Mouse (Mus musculus): ENCODE measurements around the gene Tmem259. TPM values are rescaled to one million over a fixed set of nuclear protein-coding genes. Genes with fewer than 3 reads are reported as not detected.

Gene Tmem259
- polyA plus RNA-seq, 1 experiment: not detected

- TF ChIP-seq CTCF (IDR thresholded peaks at IDR 0.05; ENCODE audit: insufficient read depth, low read depth, low read length): no peak
- no peak overlapping the region for H3K27ac ChIP-seq (ENCODE audit: insufficient read depth, low read depth, low read length)
- H3K4me1 ChIP-seq (ENCODE audit: control insufficient read depth, insufficient read depth, low read length): peaks cover 16% of the 10 kb centered on the region
- H3K4me3 ChIP-seq (ENCODE audit: insufficient read depth, low read depth, low read length): no peak overlapping the region
- 63% methylated on average over 16 of the region's 16 CpGs for WGBS
Measured at GRCm38 (mm10) chr10:79994397-79995115, 10.4 kb upstream of the Tmem259 start.

GRCm38 (mm10) chr10:79991548-79991947, 7.4 kb upstream of the Tmem259 start:
- TF ChIP-seq POLR2A (IDR thresholded peaks at IDR 0.05; ENCODE audit: insufficient read depth, low read depth, low read length) (no peak), CTCF (IDR thresholded peaks at IDR 0.05; ENCODE audit: insufficient read depth, low read depth, low read length) (no peak)
- Histone ChIP-seq H3K4me1 (ENCODE audit: control insufficient read depth, insufficient read depth, low read length) (peaks cover 19% of the 10 kb centered on the region), H3K4me3 (ENCODE audit: insufficient read depth, low read depth, low read length) (no peak overlapping the region), H3K27ac (ENCODE audit: insufficient read depth, low read depth, low read length) (no peak overlapping the region)
- WGBS: 93% methylated on average over 6 of the region's 6 CpGs

- no peak for TF ChIP-seq CTCF (IDR thresholded peaks at IDR 0.05; ENCODE audit: insufficient read depth, low read depth, low read length)
- TF ChIP-seq POLR2A (IDR thresholded peaks at IDR 0.05; ENCODE audit: insufficient read depth, low read depth, low read length): no peak
- WGBS: 59% methylated on average over 12 of the region's 12 CpGs
- Histone ChIP-seq H3K4me1 (ENCODE audit: control insufficient read depth, insufficient read depth, low read length) (peaks cover 21% of the 10 kb centered on the region), H3K27ac (ENCODE audit: insufficient read depth, low read depth, low read length) (no peak overlapping the region), H3K4me3 (ENCODE audit: insufficient read depth, low read depth, low read length) (no peak overlapping the region)
Measured at GRCm38 (mm10) chr10:79991099-79991498, 7.0 kb upstream of the Tmem259 start.

- WGBS: 28% methylated on average over 15 of the region's 15 CpGs
- no peak overlapping the region for H3K27ac ChIP-seq (ENCODE audit: insufficient read depth, low read depth, low read length)
- H3K4me3 ChIP-seq (ENCODE audit: insufficient read depth, low read depth, low read length): no peak overlapping the region
- peaks cover 20% of the 10 kb centered on the region for H3K4me1 ChIP-seq (ENCODE audit: control insufficient read depth, insufficient read depth, low read length)
- no peak for TF ChIP-seq POLR2A (IDR thresholded peaks at IDR 0.05; ENCODE audit: insufficient read depth, low read depth, low read length)
Measured at GRCm38 (mm10) chr10:79989870-79990269, 5.7 kb upstream of the Tmem259 start.

GRCm38 (mm10) chr10:79989272-79989786, 5.2 kb upstream of the Tmem259 start:
- Histone ChIP-seq H3K27ac (ENCODE audit: insufficient read depth, low read depth, low read length) (no peak overlapping the region), H3K4me3 (ENCODE audit: insufficient read depth, low read depth, low read length) (peak overlapping the region; percentile 38; the same call in 1 of the 2 replicates), H3K4me1 (ENCODE audit: control insufficient read depth, insufficient read depth, low read length) (peaks cover 20% of the 10 kb centered on the region)
- 39% methylated on average over 8 of the region's 8 CpGs for WGBS
- TF ChIP-seq POLR2A (IDR thresholded peaks at IDR 0.05; ENCODE audit: insufficient read depth, low read depth, low read length): no peak
- no peak for TF ChIP-seq CTCF (IDR thresholded peaks at IDR 0.05; ENCODE audit: insufficient read depth, low read depth, low read length)

- H3K27ac ChIP-seq (ENCODE audit: insufficient read depth, low read depth, low read length): no peak within 1 kb of the TSS
- H3K4me3 ChIP-seq (ENCODE audit: insufficient read depth, low read depth, low read length): peak within 1 kb of the TSS; percentile 38
- TF ChIP-seq POLR2A (IDR thresholded peaks at IDR 0.05; ENCODE audit: insufficient read depth, low read depth, low read length) (no peak), CTCF (IDR thresholded peaks at IDR 0.05; ENCODE audit: insufficient read depth, low read depth, low read length) (no peak)
- 2% methylated on average over 59 of the region's 59 CpGs for WGBS
- H3K4me1 ChIP-seq (ENCODE audit: control insufficient read depth, insufficient read depth, low read length): peaks cover 20% of the 10 kb centered on the region
Measured at GRCm38 (mm10) chr10:79988506-79989271, 4.6 kb upstream of the Tmem259 start, which contains the start of gene Cnn2. Cnn2 (plus strand) TSS chr10:79988584.

- WGBS: 19% methylated on average over 27 of the region's 27 CpGs
- Histone ChIP-seq H3K4me1 (ENCODE audit: control insufficient read depth, insufficient read depth, low read length) (peaks cover 27% of the 10 kb centered on the region), H3K4me3 (ENCODE audit: insufficient read depth, low read depth, low read length) (peak overlapping the region; percentile 38), H3K27ac (ENCODE audit: insufficient read depth, low read depth, low read length) (no peak overlapping the region)
- no peak for TF ChIP-seq POLR2A (IDR thresholded peaks at IDR 0.05; ENCODE audit: insufficient read depth, low read depth, low read length)
- TF ChIP-seq CTCF (IDR thresholded peaks at IDR 0.05; ENCODE audit: insufficient read depth, low read depth, low read length): no peak
Measured at GRCm38 (mm10) chr10:79987771-79988505, 3.8 kb upstream of the Tmem259 start.

GRCm38 (mm10) chr10:79986963-79987362, 2.8 kb upstream of the Tmem259 start:
- peak; percentile 90 for TF ChIP-seq CTCF (IDR thresholded peaks at IDR 0.05; ENCODE audit: insufficient read depth, low read depth, low read length)
- TF ChIP-seq POLR2A (IDR thresholded peaks at IDR 0.05; ENCODE audit: insufficient read depth, low read depth, low read length): no peak
- 5% methylated on average over 11 of the region's 11 CpGs for WGBS
- Histone ChIP-seq H3K4me3 (ENCODE audit: insufficient read depth, low read depth, low read length) (no peak overlapping the region), H3K27ac (ENCODE audit: insufficient read depth, low read depth, low read length) (no peak overlapping the region), H3K4me1 (ENCODE audit: control insufficient read depth, insufficient read depth, low read length) (peaks cover 35% of the 10 kb centered on the region)

Data from olfactory bulb, adult 2 months (tissue).